Mouse (Mus musculus) gonadal fat pad, adult 2 months (tissue): ENCODE results near the gene Fam180a. TPM values are rescaled to one million over a fixed set of nuclear protein-coding genes. Genes with fewer than 3 reads are reported as not detected.
"Not testable (repeated sequence)": the region's sequence is repeated elsewhere in the genome, so short reads cannot be mapped to it uniquely, and the experiment has no call there.

Experiments
- DNase-seq: peaks from one replicate; pipeline ENCODE4 v3.0.0-alpha.2; 2012; ENCODE audit warnings: low read depth
- polyA plus RNA-seq: library from polyadenylated mRNA; depleted of rRNA; stranded (reverse); fragments of >200 nt; gene quantifications from 2 replicates; pipeline ENCODE4 v1.2.3, GENCODE M21; 2012; rRNA removed

Gene Fam180a
- 0.96 and 2.0 TPM in 2 replicates for polyA plus RNA-seq

- no peak for DNase-seq
Measured at GRCm38 (mm10) chr6:35326111-35326515, at the start of gene Fam180a. Gene Fam180a, minus strand, starts transcription at chr6:35326141.

GRCm38 (mm10) chr6:35374052-35374451 is 48.1 kb upstream of the Fam180a start:
- DNase-seq, result no peak

- DNase-seq, result no peak
Measured at GRCm38 (mm10) chr6:35370356-35370755, 44.4 kb upstream of the Fam180a start.

GRCm38 (mm10) chr6:35369578-35370282 is 43.8 kb upstream of the Fam180a start:
- DNase-seq, result not testable (repeated sequence)

- DNase-seq, result no peak
Measured at GRCm38 (mm10) chr6:35362596-35362995, 36.7 kb upstream of the Fam180a start.

- no peak for DNase-seq
Measured at GRCm38 (mm10) chr6:35355320-35355719, 29.4 kb upstream of the Fam180a start.

GRCm38 (mm10) chr6:35354622-35354998 is 28.7 kb upstream of the Fam180a start:
- no peak for DNase-seq

- DNase-seq, result no peak
Measured at GRCm38 (mm10) chr6:35353846-35354621, 28.1 kb upstream of the Fam180a start.

GRCm38 (mm10) chr6:35353416-35353815 is 27.5 kb upstream of the Fam180a start:
- DNase-seq, result no peak

GRCm38 (mm10) chr6:35352867-35353266 is 26.9 kb upstream of the Fam180a start:
- DNase-seq, result no peak

GRCm38 (mm10) chr6:35351826-35352225 is 25.9 kb upstream of the Fam180a start:
- no peak for DNase-seq

GRCm38 (mm10) chr6:35349784-35350183 is 23.8 kb upstream of the Fam180a start:
- no peak for DNase-seq

- DNase-seq, result no peak
Measured at GRCm38 (mm10) chr6:35338640-35339039, 12.7 kb upstream of the Fam180a start.

GRCm38 (mm10) chr6:35337836-35338235 is 11.9 kb upstream of the Fam180a start:
- no peak for DNase-seq

- no peak for DNase-seq
Measured at GRCm38 (mm10) chr6:35335452-35335851, 9.5 kb upstream of the Fam180a start.

GRCm38 (mm10) chr6:35334278-35334677 is 8.3 kb upstream of the Fam180a start:
- no peak for DNase-seq

- no peak for DNase-seq
Measured at GRCm38 (mm10) chr6:35333632-35334031, 7.7 kb upstream of the Fam180a start.

- no peak for DNase-seq
Measured at GRCm38 (mm10) chr6:35330834-35331233, 4.9 kb upstream of the Fam180a start.

- DNase-seq, result no peak
Measured at GRCm38 (mm10) chr6:35329956-35330355, 4.0 kb upstream of the Fam180a start.

- DNase-seq, result no peak
Measured at GRCm38 (mm10) chr6:35324306-35324705, 1.6 kb downstream of the Fam180a start.

- DNase-seq, result no peak
Measured at GRCm38 (mm10) chr6:35323046-35323445, 2.9 kb downstream of the Fam180a start.

- DNase-seq, result no peak
Measured at GRCm38 (mm10) chr6:35321105-35321504, 4.8 kb downstream of the Fam180a start.

- no peak for DNase-seq
Measured at GRCm38 (mm10) chr6:35319850-35320249, 6.1 kb downstream of the Fam180a start.
